ENCODE assay signal across 9 mouse cellular contexts in genomic region chr7:122955226-122955955, GRCm38 (mm10). TPM values are rescaled to one million over a fixed set of nuclear protein-coding genes. Genes with fewer than 3 reads are reported as not detected.
DNase-seq lines count a peak whose midpoint lies in the region; ATAC-seq and TF ChIP-seq lines count a peak whose summit lies in the region.
"Had no signal": no experiment of that assay in that cellular context is flagged by ENCODE, and none has a peak within 500 bp of the region (broad histone marks: within the 10 kb centered on the region; RNA-seq: fewer than 3 reads in every experiment).

No protein-coding gene starts in this region.

- no peaks in the 10 kb centered on the region for H3K36me3 ChIP-seq in limb, embryonic 14.5 days (ENCODE audit: control insufficient read depth, insufficient read depth, low read length)
- no peaks in the 10 kb centered on the region for H3K36me3 ChIP-seq in limb, embryonic 10.5 days
- H3K36me3 ChIP-seq in heart, embryonic 14.5 days (ENCODE audit: control insufficient read depth, insufficient read depth, low read length): no peaks in the 10 kb centered on the region
- no peaks in the 10 kb centered on the region for H3K36me3 ChIP-seq in liver, adult 2 months (ENCODE audit: control insufficient read depth, insufficient read depth, low read length)
- no peaks in the 10 kb centered on the region for H3K36me3 ChIP-seq in stomach, embryonic 15.5 days
- H3K36me3 ChIP-seq: limb, embryonic 12.5 days had no signal

- WGBS in limb, embryonic 14.5 days: 81% methylated on average over 8 of the region's 8 CpGs
- 89% methylated on average over 8 of the region's 8 CpGs for WGBS in limb, embryonic 10.5 days
- 72% methylated on average over 8 of the region's 8 CpGs for WGBS in heart, embryonic 14.5 days
- 38% methylated on average over 8 of the region's 8 CpGs for WGBS in liver, adult 2 months
- 64% methylated on average over 8 of the region's 8 CpGs for WGBS in stomach, embryonic 15.5 days

- no peak for ATAC-seq in limb, embryonic 14.5 days (ENCODE audit: low FRiP score, low read depth)
- ATAC-seq in heart, embryonic 14.5 days (ENCODE audit: insufficient number of reproducible peaks, insufficient read depth, low FRiP score, low read depth): peak; percentile 79
- peak; percentile 82 for ATAC-seq in stomach, embryonic 15.5 days (ENCODE audit: insufficient read depth, low FRiP score, low read depth)

- H3K27ac ChIP-seq in limb, embryonic 14.5 days (replicated peaks; ENCODE audit: low read depth, low read length): no peak overlapping the region
- H3K27ac ChIP-seq in limb, embryonic 10.5 days: no peak overlapping the region
- peak overlapping the region in 1 of 2 experiments; percentile 39; a peak in 2 of 4 replicates for H3K27ac ChIP-seq in heart, embryonic 14.5 days (replicated peaks in 1 of 2; ENCODE audit: control insufficient read depth in 1 of 2, insufficient read depth in 1 of 2, low read depth in 2 of 2, low read length in 2 of 2)
- peak overlapping the region; percentile 54 for H3K27ac ChIP-seq in liver, adult 2 months (replicated peaks; ENCODE audit: insufficient read depth, low read depth, low read length)
- H3K27ac ChIP-seq in stomach, embryonic 15.5 days: peak overlapping the region; percentile 61
- H3K27ac ChIP-seq: limb, embryonic 12.5 days had no signal

- no peak overlapping the region for H3K4me3 ChIP-seq in limb, embryonic 14.5 days (replicated peaks; ENCODE audit: low read length)
- H3K4me3 ChIP-seq in limb, embryonic 10.5 days: no peak overlapping the region
- H3K4me3 ChIP-seq in heart, embryonic 14.5 days (ENCODE audit: control insufficient read depth in 1 of 2, insufficient read depth in 1 of 2, low read depth in 1 of 2, low read length in 2 of 2): no peak overlapping the region
- H3K4me3 ChIP-seq in liver, adult 2 months (ENCODE audit: insufficient read depth, low read depth, low read length): no peak overlapping the region
- no peak overlapping the region for H3K4me3 ChIP-seq in stomach, embryonic 15.5 days (replicated peaks)
- H3K4me3 ChIP-seq: limb, embryonic 12.5 days had no signal

- no peak overlapping the region for H3K9ac ChIP-seq in limb, embryonic 14.5 days (ENCODE audit: low read depth, low read length, severe bottlenecking)
- H3K9ac ChIP-seq in heart, embryonic 14.5 days (ENCODE audit: low read length): no peak overlapping the region
- H3K9ac ChIP-seq in liver, adult 2 months (ENCODE audit: low read depth, low read length): no peak overlapping the region
- H3K9ac ChIP-seq in stomach, embryonic 15.5 days: no peak overlapping the region
- H3K9ac ChIP-seq: limb, embryonic 12.5 days had no signal

- no peaks in the 10 kb centered on the region for H3K4me1 ChIP-seq in limb, embryonic 14.5 days (ENCODE audit: control insufficient read depth, insufficient read depth, low read length)
- no peaks in the 10 kb centered on the region for H3K4me1 ChIP-seq in limb, embryonic 10.5 days
- 0 out of 4 replicates have a peak, but pooled peaks cover 0 to 4% of the 10 kb centered on the region in 2 experiments for H3K4me1 ChIP-seq in heart, embryonic 14.5 days (ENCODE audit: control insufficient read depth in 2 of 2, insufficient read depth in 2 of 2, low read length in 2 of 2)
- H3K4me1 ChIP-seq in liver, adult 2 months (ENCODE audit: control insufficient read depth, insufficient read depth, low read length): peaks cover 3% of the 10 kb centered on the region; the same call in 1 of the 2 replicates
- no peaks in the 10 kb centered on the region for H3K4me1 ChIP-seq in stomach, embryonic 15.5 days
- H3K4me1 ChIP-seq: limb, embryonic 12.5 days had no signal

- no peak overlapping the region for H3K4me2 ChIP-seq in limb, embryonic 14.5 days (replicated peaks; ENCODE audit: low read depth, low read length, severe bottlenecking)
- no peak overlapping the region for H3K4me2 ChIP-seq in heart, embryonic 14.5 days (ENCODE audit: low read length)
- H3K4me2 ChIP-seq in stomach, embryonic 15.5 days: no peak overlapping the region
- H3K4me2 ChIP-seq: limb, embryonic 12.5 days had no signal

- peak; percentile 69 for DNase-seq in limb, embryonic 14.5 days (ENCODE audit: low spot score)
- DNase-seq in limb, embryonic 10.5 days (ENCODE audit: low spot score): no peak
- DNase-seq in adrenal gland, postnatal 36 days: peak; percentile 72 to 75
- peak; percentile 95 for DNase-seq in liver, adult 2 months (ENCODE audit: extremely low read depth, low read depth, low spot score)
- no peak for DNase-seq in left cerebral cortex, adult 9 months (ENCODE audit: low spot score in 2 of 2)
- no peak for DNase-seq in urinary bladder, postnatal 10 days (ENCODE audit: low spot score)

- no peak for TF ChIP-seq CTCF in liver, adult 2 months (IDR thresholded peaks at IDR 0.05; ENCODE audit: low read depth, low read length)

- no peak for TF ChIP-seq POLR2A in limb, embryonic 14.5 days (IDR thresholded peaks at IDR 0.05; ENCODE audit: borderline replicate concordance, extremely low read depth, insufficient read depth, insufficient read length)
- no peak for TF ChIP-seq POLR2A in liver, adult 2 months (IDR thresholded peaks at IDR 0.05; ENCODE audit: extremely low read depth, insufficient read depth, low read length)

- no peaks in the 10 kb centered on the region for H3K79me2 ChIP-seq in liver, adult 2 months (ENCODE audit: control insufficient read depth, insufficient read depth, low read length)

- no peaks in the 10 kb centered on the region for H3K9me3 ChIP-seq in limb, embryonic 14.5 days (ENCODE audit: control insufficient read depth, low read length)
- no peaks in the 10 kb centered on the region for H3K9me3 ChIP-seq in limb, embryonic 10.5 days (replicated peaks)
- no peaks in the 10 kb centered on the region for H3K9me3 ChIP-seq in heart, embryonic 14.5 days (ENCODE audit: control insufficient read depth, low read length)
- H3K9me3 ChIP-seq in stomach, embryonic 15.5 days: no peaks in the 10 kb centered on the region
- H3K9me3 ChIP-seq: limb, embryonic 12.5 days had no signal

- H3K27me3 ChIP-seq in limb, embryonic 14.5 days (ENCODE audit: control insufficient read depth, insufficient read depth, low read length): no peaks in the 10 kb centered on the region
- no peaks in the 10 kb centered on the region for H3K27me3 ChIP-seq in limb, embryonic 10.5 days (ENCODE audit: low read depth, poor library complexity, severe bottlenecking)
- H3K27me3 ChIP-seq in heart, embryonic 14.5 days (ENCODE audit: control insufficient read depth, insufficient read depth, low read length): no peaks in the 10 kb centered on the region
- H3K27me3 ChIP-seq in liver, adult 2 months (ENCODE audit: control insufficient read depth, insufficient read depth, low read length): no peaks in the 10 kb centered on the region
- H3K27me3 ChIP-seq in stomach, embryonic 15.5 days (replicated peaks): no peaks in the 10 kb centered on the region
- H3K27me3 ChIP-seq: limb, embryonic 12.5 days had no signal

RNA-seq across cellular contexts. Expression of gene Rbbp6, which starts 10.1 kb away (rescaled TPM):
- 44.6 and 66.1 TPM in 2 replicates for polyA plus RNA-seq in limb, embryonic 14.5 days (2012; rRNA removed)
- polyA plus RNA-seq in limb, embryonic 14.5 days (2014; fragmentation: Nextera tagmentation; extraction: Ambion mirVana): 34.4 and 40.1 TPM in 2 replicates
- polyA plus RNA-seq in limb, embryonic 10.5 days (2016; fragmentation: Nextera tagmentation; extraction: Ambion mirVana): 27.5 and 28.9 TPM in 2 replicates
- total RNA-seq in adrenal gland, postnatal 36 days (2021): 10 to 100 TPM; 56.5 to 63.1 TPM
- polyA plus RNA-seq in heart, embryonic 14.5 days (2014; fragmentation: Nextera tagmentation; extraction: Ambion mirVana): 23.8 TPM in 2 replicates
- total RNA-seq in liver, adult 2 months (2014; rRNA removed): 18.6 and 21.6 TPM in 2 replicates
- 4.2 and 6.1 TPM in 2 replicates for polyA plus RNA-seq in liver, adult 2 months (2012; rRNA removed)
- polyA plus RNA-seq in stomach, embryonic 15.5 days (2015; fragmentation: Nextera tagmentation; extraction: Ambion mirVana): 28.3 and 28.6 TPM in 2 replicates

Comparison
In these comparisons a context has a peak if more than half of its experiments do, and no peak if none do; other contexts are left out.
1. DNase-seq: peak in limb, embryonic 14.5 days (single experiment), adrenal gland, postnatal 36 days (2 of 2) and liver, adult 2 months (single experiment); none in limb, embryonic 10.5 days (single experiment), left cerebral cortex, adult 9 months (0 of 2) and urinary bladder, postnatal 10 days (single experiment).
2. H3K27ac ChIP-seq: peak in liver, adult 2 months (single experiment) and stomach, embryonic 15.5 days (single experiment); none in limb, embryonic 14.5 days (single experiment) and limb, embryonic 10.5 days (single experiment).